Mouse (Mus musculus): ENCODE results near the gene Helb. TPM values are rescaled to one million over a fixed set of nuclear protein-coding genes. Genes with fewer than 3 reads are reported as not detected.
A peak's percentile ranks its signal among the peaks of the same experiment; 100 is the strongest.
"Not testable (repeated sequence)": the region's sequence is repeated elsewhere in the genome, so short reads cannot be mapped to it uniquely, and the experiment has no call there.

Gene Helb
- polyA plus RNA-seq, 1 experiment from 2014 or later: 7.7 TPM

GRCm38 (mm10) chr10:120124801-120125464, 12.1 kb upstream of the Helb start:
- H3K36me3 ChIP-seq: no peaks in the 10 kb centered on the region
- H3K9ac ChIP-seq: no peak overlapping the region
- no peaks in the 10 kb centered on the region for H3K9me3 ChIP-seq
- H3K4me3 ChIP-seq: no peak overlapping the region
- H3K4me1 ChIP-seq: no peaks in the 10 kb centered on the region
- ATAC-seq (ENCODE audit: insufficient number of reproducible peaks, low FRiP score, low TSS enrichment, low read depth): no peak
- H3K27me3 ChIP-seq: no peaks in the 10 kb centered on the region
- no peak overlapping the region for H3K4me2 ChIP-seq
- 48% methylated on average over 7 of the region's 7 CpGs for WGBS
- no peak overlapping the region for H3K27ac ChIP-seq

- ATAC-seq (ENCODE audit: insufficient number of reproducible peaks, low FRiP score, low TSS enrichment, low read depth): no peak
- Histone ChIP-seq H3K27ac (no peak overlapping the region), H3K4me2 (no peak overlapping the region), H3K4me3 (no peak overlapping the region), H3K36me3 (no peaks in the 10 kb centered on the region), H3K9me3 (no peaks in the 10 kb centered on the region), H3K9ac (no peak overlapping the region), H3K27me3 (no peaks in the 10 kb centered on the region), H3K4me1 (no peaks in the 10 kb centered on the region)
- WGBS: 87% methylated on average over 3 of the region's 3 CpGs
Measured at GRCm38 (mm10) chr10:120123721-120124120, 10.9 kb upstream of the Helb start.

GRCm38 (mm10) chr10:120115249-120115648, 2.5 kb upstream of the Helb start:
- 96% methylated on average over 1 of the region's 1 CpGs for WGBS
- H3K27ac ChIP-seq: no peak overlapping the region
- no peaks in the 10 kb centered on the region for H3K27me3 ChIP-seq

GRCm38 (mm10) chr10:120114493-120114892, 1.7 kb upstream of the Helb start:
- WGBS: 49% methylated on average over 7 of the region's 7 CpGs

More at GRCm38 (mm10) chr10:120115249-120115648, 2.5 kb upstream of the Helb start:
- Histone ChIP-seq H3K4me1 (peaks cover 3% of the 10 kb centered on the region), H3K9ac (no peak overlapping the region), H3K36me3 (no peaks in the 10 kb centered on the region), H3K4me2 (no peak overlapping the region), H3K4me3 (no peak overlapping the region), H3K9me3 (no peaks in the 10 kb centered on the region)
- ATAC-seq (ENCODE audit: insufficient number of reproducible peaks, low FRiP score, low TSS enrichment, low read depth): no peak

GRCm38 (mm10) chr10:120113980-120114379, 1.2 kb upstream of the Helb start:
- Histone ChIP-seq H3K4me2 (no peak overlapping the region), H3K27me3 (no peaks in the 10 kb centered on the region), H3K4me1 (peaks cover 3% of the 10 kb centered on the region), H3K27ac (no peak overlapping the region), H3K4me3 (no peak overlapping the region), H3K9me3 (no peaks in the 10 kb centered on the region), H3K9ac (no peak overlapping the region), H3K36me3 (no peaks in the 10 kb centered on the region)
- WGBS: 75% methylated on average over 6 of the region's 6 CpGs
- ATAC-seq (ENCODE audit: insufficient number of reproducible peaks, low FRiP score, low TSS enrichment, low read depth): no peak

More at GRCm38 (mm10) chr10:120114493-120114892, 1.7 kb upstream of the Helb start:
- ATAC-seq (ENCODE audit: insufficient number of reproducible peaks, low FRiP score, low TSS enrichment, low read depth): no peak
- Histone ChIP-seq H3K27me3 (no peaks in the 10 kb centered on the region), H3K4me3 (no peak overlapping the region), H3K4me1 (peaks cover 3% of the 10 kb centered on the region), H3K9ac (no peak overlapping the region), H3K27ac (no peak overlapping the region), H3K4me2 (no peak overlapping the region), H3K36me3 (no peaks in the 10 kb centered on the region), H3K9me3 (no peaks in the 10 kb centered on the region)

GRCm38 (mm10) chr10:120113482-120113881, 695 bp upstream of the Helb start:
- H3K9ac ChIP-seq; H3K27me3 ChIP-seq; H3K36me3 ChIP-seq; H3K4me1 ChIP-seq; H3K27ac ChIP-seq; H3K9me3 ChIP-seq; ATAC-seq (ENCODE audit: insufficient number of reproducible peaks, low FRiP score, low TSS enrichment, low read depth): not testable (repeated sequence)
- 72% methylated on average over 9 of the region's 9 CpGs for WGBS
- H3K4me2 ChIP-seq: peak overlapping the region; percentile 73
- peak overlapping the region; percentile 61 for H3K4me3 ChIP-seq

- no peak for ATAC-seq (ENCODE audit: insufficient number of reproducible peaks, low FRiP score, low TSS enrichment, low read depth)
- WGBS: 74% methylated on average over 3 of the region's 3 CpGs
- no peak overlapping the region for H3K27ac ChIP-seq
- peak overlapping the region; percentile 58; the same call in 1 of the 2 replicates for H3K9ac ChIP-seq
- H3K9me3 ChIP-seq: no peaks in the 10 kb centered on the region
- H3K4me1 ChIP-seq: peaks cover 3% of the 10 kb centered on the region
- peaks cover 10% of the 10 kb centered on the region for H3K36me3 ChIP-seq
- H3K27me3 ChIP-seq: no peaks in the 10 kb centered on the region
- peak overlapping the region; percentile 73 for H3K4me2 ChIP-seq
- peak overlapping the region; percentile 61 for H3K4me3 ChIP-seq
Measured at GRCm38 (mm10) chr10:120111691-120112319, 982 bp downstream of the Helb start.

GRCm38 (mm10) chr10:120100806-120101205, 12.0 kb downstream of the Helb start:
- Histone ChIP-seq H3K36me3 (peaks cover 42% of the 10 kb centered on the region), H3K4me1 (no peaks in the 10 kb centered on the region), H3K9ac (no peak overlapping the region), H3K27me3 (no peaks in the 10 kb centered on the region), H3K4me3 (no peak overlapping the region), H3K4me2 (no peak overlapping the region), H3K9me3 (no peaks in the 10 kb centered on the region), H3K27ac (no peak overlapping the region)
- 91% methylated on average over 1 of the region's 1 CpGs for WGBS
- ATAC-seq (ENCODE audit: insufficient number of reproducible peaks, low FRiP score, low TSS enrichment, low read depth): no peak

GRCm38 (mm10) chr10:120097564-120097963, 15.2 kb downstream of the Helb start:
- Histone ChIP-seq H3K4me1 (no peaks in the 10 kb centered on the region), H3K9me3 (no peaks in the 10 kb centered on the region), H3K27me3 (no peaks in the 10 kb centered on the region), H3K9ac (no peak overlapping the region), H3K4me3 (no peak overlapping the region), H3K4me2 (no peak overlapping the region), H3K36me3 (peaks cover 35% of the 10 kb centered on the region), H3K27ac (no peak overlapping the region)
- 79% methylated on average over 5 of the region's 5 CpGs for WGBS
- ATAC-seq (ENCODE audit: insufficient number of reproducible peaks, low FRiP score, low TSS enrichment, low read depth): no peak

- peaks cover 47% of the 10 kb centered on the region for H3K36me3 ChIP-seq
Measured at GRCm38 (mm10) chr10:120095716-120096115, 17.1 kb downstream of the Helb start.

GRCm38 (mm10) chr10:120095136-120095535, 17.7 kb downstream of the Helb start:
- Histone ChIP-seq H3K4me2 (no peak overlapping the region), H3K36me3 (peaks cover 43% of the 10 kb centered on the region), H3K27ac (no peak overlapping the region), H3K27me3 (no peaks in the 10 kb centered on the region), H3K4me3 (no peak overlapping the region), H3K9ac (no peak overlapping the region), H3K4me1 (no peaks in the 10 kb centered on the region), H3K9me3 (no peaks in the 10 kb centered on the region)
- 73% methylated on average over 9 of the region's 9 CpGs for WGBS
- no peak for ATAC-seq (ENCODE audit: insufficient number of reproducible peaks, low FRiP score, low TSS enrichment, low read depth)

More at GRCm38 (mm10) chr10:120095716-120096115, 17.1 kb downstream of the Helb start:
- ATAC-seq (ENCODE audit: insufficient number of reproducible peaks, low FRiP score, low TSS enrichment, low read depth): no peak
- H3K4me3 ChIP-seq: no peak overlapping the region
- H3K4me2 ChIP-seq: no peak overlapping the region
- H3K4me1 ChIP-seq: no peaks in the 10 kb centered on the region
- no peaks in the 10 kb centered on the region for H3K27me3 ChIP-seq
- 95% methylated on average over 5 of the region's 5 CpGs for WGBS
- no peak overlapping the region for H3K27ac ChIP-seq
- H3K9ac ChIP-seq: no peak overlapping the region
- H3K9me3 ChIP-seq: no peaks in the 10 kb centered on the region

GRCm38 (mm10) chr10:120092548-120092947, 20.2 kb downstream of the Helb start:
- WGBS: 93% methylated on average over 12 of the region's 12 CpGs
- H3K4me3 ChIP-seq: no peak overlapping the region
- no peak for ATAC-seq (ENCODE audit: insufficient number of reproducible peaks, low FRiP score, low TSS enrichment, low read depth)
- no peaks in the 10 kb centered on the region for H3K4me1 ChIP-seq
- no peaks in the 10 kb centered on the region for H3K27me3 ChIP-seq
- H3K4me2 ChIP-seq: no peak overlapping the region
- H3K9me3 ChIP-seq: no peaks in the 10 kb centered on the region
- no peak overlapping the region for H3K9ac ChIP-seq
- peaks cover 59% of the 10 kb centered on the region for H3K36me3 ChIP-seq
- H3K27ac ChIP-seq: no peak overlapping the region

Data from limb, embryonic 15.5 days (tissue).